Mouse (Mus musculus) thymus, postnatal 4 days (tissue): ENCODE data around the gene Snrnp200.
"Not testable (repeated sequence)": the region's sequence is repeated elsewhere in the genome, so short reads cannot be mapped to it uniquely, and the experiment has no call there.

Experiments used
- DNase-seq: peaks from one replicate; pipeline ENCODE4 v3.0.0; 2021

Gene Snrnp200

GRCm38 (mm10) chr2:127207547-127208451, at the start of gene Snrnp200, which contains the start of gene 1810024B03Rik:
Gene Snrnp200, plus strand, starts transcription at chr2:127208386.
Gene 1810024B03Rik, minus strand, starts transcription at chr2:127208280.
- DNase-seq: peak; percentile 94

GRCm38 (mm10) chr2:127165675-127166074, 42.5 kb upstream of the Snrnp200 start:
- DNase-seq: no peak

GRCm38 (mm10) chr2:127166261-127166660, 41.9 kb upstream of the Snrnp200 start:
- peak; percentile 10 for DNase-seq

GRCm38 (mm10) chr2:127182598-127183381, 25.4 kb upstream of the Snrnp200 start:
- peak; percentile 75 for DNase-seq

GRCm38 (mm10) chr2:127189574-127189973, 18.6 kb upstream of the Snrnp200 start:
- no peak for DNase-seq

GRCm38 (mm10) chr2:127204932-127205331, 3.3 kb upstream of the Snrnp200 start:
- DNase-seq: peak; percentile 76

GRCm38 (mm10) chr2:127205936-127206335, 2.2 kb upstream of the Snrnp200 start:
- not testable (repeated sequence) for DNase-seq

GRCm38 (mm10) chr2:127206916-127207315, 1.3 kb upstream of the Snrnp200 start:
- DNase-seq: no peak

GRCm38 (mm10) chr2:127208452-127208769, 225 bp downstream of the Snrnp200 start:
- DNase-seq: no peak

GRCm38 (mm10) chr2:127210701-127211100, 2.5 kb downstream of the Snrnp200 start:
- DNase-seq: no peak

GRCm38 (mm10) chr2:127217746-127218145, 9.6 kb downstream of the Snrnp200 start:
- DNase-seq: no peak

GRCm38 (mm10) chr2:127225261-127225660, 17.1 kb downstream of the Snrnp200 start:
- no peak for DNase-seq

- DNase-seq: no peak
These were observed 29.9 kb downstream of the Snrnp200 start for GRCm38 (mm10) chr2:127237897-127238610.

GRCm38 (mm10) chr2:127240065-127240464, 31.9 kb downstream of the Snrnp200 start:
- DNase-seq: no peak

GRCm38 (mm10) chr2:127247592-127248333, 39.6 kb downstream of the Snrnp200 start, which contains the start of the genes Ciao1 and Tmem127:
Gene Ciao1, minus strand, starts transcription at chr2:127247816.
Gene Tmem127, plus strand, starts transcription at chr2:127247908.
- peak; percentile 97 for DNase-seq

- peak; percentile 74 for DNase-seq
These were observed 40.3 kb downstream of the Snrnp200 start for GRCm38 (mm10) chr2:127248334-127249004.

- DNase-seq: no peak
These were observed 42.3 kb downstream of the Snrnp200 start for GRCm38 (mm10) chr2:127250291-127251008.

- no peak for DNase-seq
These were observed 43.3 kb downstream of the Snrnp200 start for GRCm38 (mm10) chr2:127251457-127251856.

GRCm38 (mm10) chr2:127251880-127252527, 43.8 kb downstream of the Snrnp200 start:
- no peak for DNase-seq

GRCm38 (mm10) chr2:127252787-127253186, 44.6 kb downstream of the Snrnp200 start:
- no peak for DNase-seq
